Mouse (Mus musculus): ENCODE data around the gene Lgals12. TPM values are rescaled to one million over a fixed set of nuclear protein-coding genes. Genes with fewer than 3 reads are reported as not detected.

The Lgals12 gene
- 0.21 and 0.84 TPM in 2 replicates for polyA plus RNA-seq (2016; fragmentation: Nextera tagmentation; extraction: Ambion mirVana)

GRCm38 (mm10) chr19:7606801-7607689, at the start of gene Lgals12:
Gene Lgals12 (minus strand): TSS chr19:7607193.
- DNase-seq (ENCODE audit: low spot score) = peak; percentile 58
- H3K27me3 ChIP-seq (ENCODE audit: low read depth, poor library complexity, severe bottlenecking) = peaks cover 37% of the 10 kb centered on the region
- peak within 1 kb of the TSS; percentile 83 for H3K27ac ChIP-seq
- H3K36me3 ChIP-seq = no peaks in the 10 kb centered on the region
- no peaks in the 10 kb centered on the region for H3K9me3 ChIP-seq (replicated peaks)
- WGBS = 5% methylated on average over 15 of the region's 15 CpGs
- peak within 1 kb of the TSS; percentile 47 for H3K4me3 ChIP-seq
- peaks cover 33% of the 10 kb centered on the region for H3K4me1 ChIP-seq

- Histone ChIP-seq H3K9me3 (replicated peaks) (no peaks in the 10 kb centered on the region), H3K4me1 (no peaks in the 10 kb centered on the region), H3K27me3 (ENCODE audit: low read depth, poor library complexity, severe bottlenecking) (no peaks in the 10 kb centered on the region), H3K27ac (no peak overlapping the region), H3K4me3 (no peak overlapping the region), H3K36me3 (no peaks in the 10 kb centered on the region)
- no peak for DNase-seq (ENCODE audit: low spot score)
- 84% methylated on average over 8 of the region's 8 CpGs for WGBS
Measured at GRCm38 (mm10) chr19:7648913-7649666, 42.1 kb upstream of the Lgals12 start.

- H3K9me3 ChIP-seq (replicated peaks) = no peaks in the 10 kb centered on the region
- whole genome bisulfite sequencing = 74% methylated on average over 1 of the region's 1 CpGs
- no peaks in the 10 kb centered on the region for H3K4me1 ChIP-seq
- no peak for DNase-seq (ENCODE audit: low spot score)
- no peak overlapping the region for H3K27ac ChIP-seq
- no peaks in the 10 kb centered on the region for H3K27me3 ChIP-seq (ENCODE audit: low read depth, poor library complexity, severe bottlenecking)
- H3K36me3 ChIP-seq = no peaks in the 10 kb centered on the region
- no peak overlapping the region for H3K4me3 ChIP-seq
Measured at GRCm38 (mm10) chr19:7633786-7634185, 26.8 kb upstream of the Lgals12 start.

GRCm38 (mm10) chr19:7633021-7633420, 26.0 kb upstream of the Lgals12 start:
- no peaks in the 10 kb centered on the region for H3K4me1 ChIP-seq
- no peak overlapping the region for H3K4me3 ChIP-seq
- H3K9me3 ChIP-seq (replicated peaks) = no peaks in the 10 kb centered on the region
- no peak for DNase-seq (ENCODE audit: low spot score)
- no peaks in the 10 kb centered on the region for H3K36me3 ChIP-seq
- H3K27me3 ChIP-seq (ENCODE audit: low read depth, poor library complexity, severe bottlenecking) = no peaks in the 10 kb centered on the region
- no peak overlapping the region for H3K27ac ChIP-seq

- Histone ChIP-seq H3K27me3 (ENCODE audit: low read depth, poor library complexity, severe bottlenecking) (peaks cover 23% of the 10 kb centered on the region), H3K4me3 (no peak overlapping the region), H3K9me3 (replicated peaks) (no peaks in the 10 kb centered on the region), H3K4me1 (peaks cover 5% of the 10 kb centered on the region), H3K36me3 (no peaks in the 10 kb centered on the region), H3K27ac (no peak overlapping the region)
- DNase-seq (ENCODE audit: low spot score) = peak; percentile 72
- 46% methylated on average over 7 of the region's 7 CpGs for WGBS
Measured at GRCm38 (mm10) chr19:7617696-7618095, 10.7 kb upstream of the Lgals12 start.

GRCm38 (mm10) chr19:7617085-7617484, 10.1 kb upstream of the Lgals12 start:
- no peak overlapping the region for H3K4me3 ChIP-seq
- no peak for DNase-seq (ENCODE audit: low spot score)
- H3K27ac ChIP-seq = no peak overlapping the region
- peaks cover 29% of the 10 kb centered on the region for H3K27me3 ChIP-seq (ENCODE audit: low read depth, poor library complexity, severe bottlenecking)
- H3K9me3 ChIP-seq (replicated peaks) = no peaks in the 10 kb centered on the region
- H3K4me1 ChIP-seq = peaks cover 11% of the 10 kb centered on the region
- 66% methylated on average over 3 of the region's 3 CpGs for WGBS
- no peaks in the 10 kb centered on the region for H3K36me3 ChIP-seq

GRCm38 (mm10) chr19:7616231-7616930, 9.4 kb upstream of the Lgals12 start:
- Histone ChIP-seq H3K36me3 (no peaks in the 10 kb centered on the region), H3K4me3 (no peak overlapping the region), H3K9me3 (replicated peaks) (no peaks in the 10 kb centered on the region), H3K27me3 (ENCODE audit: low read depth, poor library complexity, severe bottlenecking) (peaks cover 36% of the 10 kb centered on the region), H3K4me1 (peaks cover 12% of the 10 kb centered on the region), H3K27ac (no peak overlapping the region)
- DNase-seq (ENCODE audit: low spot score) = no peak
- WGBS = 81% methylated on average over 5 of the region's 5 CpGs

- whole genome bisulfite sequencing = 88% methylated on average over 7 of the region's 7 CpGs
- peak; percentile 28 for DNase-seq (ENCODE audit: low spot score)
- H3K36me3 ChIP-seq = no peaks in the 10 kb centered on the region
- H3K4me3 ChIP-seq = no peak overlapping the region
- H3K9me3 ChIP-seq (replicated peaks) = no peaks in the 10 kb centered on the region
- peaks cover 51% of the 10 kb centered on the region for H3K27me3 ChIP-seq (ENCODE audit: low read depth, poor library complexity, severe bottlenecking)
- peaks cover 12% of the 10 kb centered on the region for H3K4me1 ChIP-seq
- H3K27ac ChIP-seq = no peak overlapping the region
Measured at GRCm38 (mm10) chr19:7613151-7613550, 6.2 kb upstream of the Lgals12 start.

GRCm38 (mm10) chr19:7611942-7612757, 5.2 kb upstream of the Lgals12 start, which contains the start of gene Hrasls5:
Gene Hrasls5 (plus strand): TSS chr19:7612541.
- peaks cover 20% of the 10 kb centered on the region for H3K4me1 ChIP-seq
- H3K4me3 ChIP-seq = peak within 1 kb of the TSS; percentile 60
- H3K27me3 ChIP-seq (ENCODE audit: low read depth, poor library complexity, severe bottlenecking) = peaks cover 60% of the 10 kb centered on the region
- 4% methylated on average over 54 of the region's 54 CpGs for WGBS
- H3K36me3 ChIP-seq = no peaks in the 10 kb centered on the region
- DNase-seq (ENCODE audit: low spot score) = peak; percentile 58
- no peaks in the 10 kb centered on the region for H3K9me3 ChIP-seq (replicated peaks)
- peak within 1 kb of the TSS; percentile 77 for H3K27ac ChIP-seq

GRCm38 (mm10) chr19:7607690-7608201, 753 bp upstream of the Lgals12 start:
- peaks cover 40% of the 10 kb centered on the region for H3K4me1 ChIP-seq
- no peak for DNase-seq (ENCODE audit: low spot score)
- H3K27ac ChIP-seq = peak overlapping the region; percentile 83
- WGBS = 79% methylated on average over 7 of the region's 7 CpGs
- H3K4me3 ChIP-seq = no peak overlapping the region
- no peaks in the 10 kb centered on the region for H3K9me3 ChIP-seq (replicated peaks)
- peaks cover 44% of the 10 kb centered on the region for H3K27me3 ChIP-seq (ENCODE audit: low read depth, poor library complexity, severe bottlenecking)
- H3K36me3 ChIP-seq = no peaks in the 10 kb centered on the region

- 2% methylated on average over 15 of the region's 15 CpGs for WGBS
- Histone ChIP-seq H3K9me3 (replicated peaks) (no peaks in the 10 kb centered on the region), H3K36me3 (no peaks in the 10 kb centered on the region), H3K27ac (peak overlapping the region; percentile 83), H3K4me1 (peaks cover 33% of the 10 kb centered on the region), H3K27me3 (ENCODE audit: low read depth, poor library complexity, severe bottlenecking) (peaks cover 28% of the 10 kb centered on the region), H3K4me3 (peak overlapping the region; percentile 47)
- peak; percentile 74 for DNase-seq (ENCODE audit: low spot score)
Measured at GRCm38 (mm10) chr19:7605930-7606783, 836 bp downstream of the Lgals12 start.

All from limb, embryonic 10.5 days (tissue).